Mouse (Mus musculus): ENCODE data around the gene Scyl1.

DNA sequence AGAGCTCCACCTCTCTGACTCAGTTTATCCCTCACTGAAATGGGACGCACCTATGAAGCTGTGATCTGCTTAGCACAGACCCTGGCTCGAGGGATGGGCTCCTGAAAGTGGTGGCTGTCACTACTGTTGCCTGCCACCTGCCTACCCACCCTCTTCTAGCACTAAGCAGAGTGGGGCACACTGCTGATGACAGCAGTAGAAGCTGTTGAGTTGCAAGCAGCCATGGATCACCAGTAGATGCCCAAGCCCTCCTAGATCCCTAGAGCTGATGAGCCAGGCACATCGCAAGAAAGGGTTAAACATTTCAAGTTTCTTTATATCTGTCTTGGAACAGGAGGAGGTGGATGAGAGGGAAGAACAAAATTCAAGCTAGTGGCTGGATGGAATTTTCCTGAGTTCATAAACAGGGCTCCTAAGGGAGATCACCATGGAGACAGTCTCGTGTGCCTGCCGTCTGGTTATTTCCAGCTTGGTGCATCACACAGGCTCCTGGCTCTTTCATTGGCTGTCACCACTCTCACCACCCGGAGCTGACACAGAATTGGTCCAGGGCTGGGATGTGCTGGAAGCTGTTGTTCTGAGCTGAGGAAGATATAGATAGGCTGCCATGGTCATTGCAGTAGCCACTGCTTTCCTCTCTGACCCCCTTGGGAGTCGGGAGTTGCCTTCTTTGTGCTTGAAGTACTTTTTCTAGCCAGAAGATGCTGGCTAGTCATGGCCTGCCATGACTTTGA, 40.7 kb upstream of the Scyl1 start:
- TF ChIP-seq GATA1 (IDR thresholded peaks at IDR 0.05; ENCODE audit: low read length) (no peak), TAL1 (IDR thresholded peaks at IDR 0.05; ENCODE audit: low read length) (no peak)

Data from erythroblast, embryonic 14.5 days (primary cell).